Mouse (Mus musculus) hindbrain, embryonic 13.5 days (tissue): Measurements from ENCODE around the gene Slmap. TPM values are rescaled to one million over a fixed set of nuclear protein-coding genes. Genes with fewer than 3 reads are reported as not detected.

ENCODE experiments used
- ATAC-seq: fragments of 200-750 bp; cut with Nextera tagmentation; 2 replicates; pipeline ENCODE4 v1.8.0; 2017; ENCODE audit warnings: moderate TSS enrichment; ENCODE audit not compliant: low FRiP score
- H3K27ac ChIP-seq: fragments of 300-500 bp; sonication (generic); 2 replicates; pipeline ENCODE4 v1.5.1; 2015; ENCODE audit warnings: inconsistent platforms, mild to moderate bottlenecking, moderate library complexity
- H3K27me3 ChIP-seq: fragments of 300-500 bp; sonication (generic); 2 replicates; pipeline ENCODE4 v1.6.1; 2015; ENCODE audit warnings: mild to moderate bottlenecking, inconsistent platforms
- H3K36me3 ChIP-seq: fragments of 300-500 bp; sonication (generic); 2 replicates; pipeline ENCODE4 v1.6.1; 2015; ENCODE audit warnings: mild to moderate bottlenecking, inconsistent platforms
- H3K4me1 ChIP-seq: fragments of 300-500 bp; sonication (generic); replicated peaks from 2 replicates; pipeline ENCODE4 v1.6.1; 2015; ENCODE audit warnings: inconsistent platforms
- H3K4me2 ChIP-seq: fragments of 300-500 bp; sonication (generic); 2 replicates; pipeline ENCODE4 v1.6.1; 2015; ENCODE audit warnings: inconsistent platforms, mild to moderate bottlenecking, moderate library complexity
- H3K4me3 ChIP-seq: fragments of 300-500 bp; sonication (generic); 2 replicates; pipeline ENCODE4 v1.5.1; 2015; ENCODE audit warnings: mild to moderate bottlenecking, inconsistent platforms
- H3K9ac ChIP-seq: fragments of 300-500 bp; sonication (generic); 2 replicates; pipeline ENCODE4 v1.6.1; 2015; ENCODE audit warnings: mild to moderate bottlenecking, inconsistent platforms
- H3K9me3 ChIP-seq: fragments of 300-500 bp; sonication (generic); 2 replicates; pipeline ENCODE4 v1.6.1; 2016; ENCODE audit warnings: inconsistent platforms
- WGBS: fragments of 180-500 bp; shearing (Covaris S2); methylation state at CpG from one replicate; pipeline ENCODE4 v1.1.7; 2015; 5-methylcytosine and 5-hydroxymethylcytosine counted together
- polyA plus RNA-seq: library from polyadenylated mRNA; unstranded; fragments of >200 nt; fragmentation: Nextera tagmentation; extraction: Ambion mirVana; gene quantifications from 2 replicates; pipeline ENCODE4 v1.2.1, GENCODE M21; 2015

Gene Slmap
- polyA plus RNA-seq, 1 experiment from 2014 or later, result 13.3 TPM

DNA sequence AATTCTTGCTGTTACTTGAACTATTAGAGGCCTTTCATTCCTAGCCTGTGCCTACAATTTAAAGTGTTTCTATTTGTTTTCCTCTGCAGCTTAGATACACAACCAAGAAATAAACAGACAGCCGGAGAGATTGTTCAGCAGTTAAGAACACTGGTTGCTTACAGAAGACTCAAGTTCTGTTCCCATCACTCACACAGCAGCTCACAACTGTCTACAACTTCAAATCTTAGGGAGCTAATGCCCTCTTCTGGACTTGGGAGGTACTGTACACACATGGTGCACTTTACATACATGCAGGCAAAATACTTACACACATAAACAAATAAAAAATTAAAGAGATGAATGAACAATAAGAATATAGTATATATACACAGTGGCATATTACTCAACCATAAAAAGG, 39.7 kb downstream of the Slmap start:
- H3K4me2 ChIP-seq, result no peak overlapping the region
- no peaks in the 10 kb centered on the region for H3K27me3 ChIP-seq
- H3K9me3 ChIP-seq, result no peaks in the 10 kb centered on the region
- H3K4me1 ChIP-seq, result no peaks in the 10 kb centered on the region
- no peaks in the 10 kb centered on the region for H3K36me3 ChIP-seq
- no peak overlapping the region for H3K27ac ChIP-seq
- H3K4me3 ChIP-seq, result no peak overlapping the region
- ATAC-seq, result no peak
- no peak overlapping the region for H3K9ac ChIP-seq
- 97% methylated on average over 1 of the region's 1 CpGs for WGBS

DNA sequence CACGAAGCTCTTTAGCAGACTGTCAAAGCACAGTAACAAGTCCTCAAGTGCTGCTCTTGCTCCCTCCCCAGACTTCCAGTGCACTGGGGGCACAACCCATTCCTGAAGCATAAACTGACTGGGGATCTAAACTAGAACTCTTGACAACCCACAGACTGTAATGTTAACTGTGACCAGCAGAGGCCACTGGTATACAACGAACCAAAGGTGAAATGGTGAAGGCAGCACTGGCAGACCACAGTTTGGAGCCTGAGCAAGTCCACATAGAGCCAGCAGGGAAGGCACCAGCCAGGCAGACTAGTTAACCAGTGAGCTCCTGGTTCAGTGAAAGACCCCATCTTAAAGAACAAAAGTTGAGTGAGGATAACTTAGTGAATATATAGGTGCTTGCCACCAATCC, 43.6 kb downstream of the Slmap start:
- no peaks in the 10 kb centered on the region for H3K27me3 ChIP-seq
- H3K4me2 ChIP-seq, result no peak overlapping the region
- no peaks in the 10 kb centered on the region for H3K36me3 ChIP-seq
- no peak; the same call in 1 of the 2 replicates for ATAC-seq
- H3K9ac ChIP-seq, result no peak overlapping the region
- WGBS, result 41% methylated on average over 2 of the region's 2 CpGs
- no peak overlapping the region for H3K4me3 ChIP-seq
- no peak overlapping the region for H3K27ac ChIP-seq
- no peaks in the 10 kb centered on the region for H3K9me3 ChIP-seq
- H3K4me1 ChIP-seq, result peaks cover 9% of the 10 kb centered on the region

DNA sequence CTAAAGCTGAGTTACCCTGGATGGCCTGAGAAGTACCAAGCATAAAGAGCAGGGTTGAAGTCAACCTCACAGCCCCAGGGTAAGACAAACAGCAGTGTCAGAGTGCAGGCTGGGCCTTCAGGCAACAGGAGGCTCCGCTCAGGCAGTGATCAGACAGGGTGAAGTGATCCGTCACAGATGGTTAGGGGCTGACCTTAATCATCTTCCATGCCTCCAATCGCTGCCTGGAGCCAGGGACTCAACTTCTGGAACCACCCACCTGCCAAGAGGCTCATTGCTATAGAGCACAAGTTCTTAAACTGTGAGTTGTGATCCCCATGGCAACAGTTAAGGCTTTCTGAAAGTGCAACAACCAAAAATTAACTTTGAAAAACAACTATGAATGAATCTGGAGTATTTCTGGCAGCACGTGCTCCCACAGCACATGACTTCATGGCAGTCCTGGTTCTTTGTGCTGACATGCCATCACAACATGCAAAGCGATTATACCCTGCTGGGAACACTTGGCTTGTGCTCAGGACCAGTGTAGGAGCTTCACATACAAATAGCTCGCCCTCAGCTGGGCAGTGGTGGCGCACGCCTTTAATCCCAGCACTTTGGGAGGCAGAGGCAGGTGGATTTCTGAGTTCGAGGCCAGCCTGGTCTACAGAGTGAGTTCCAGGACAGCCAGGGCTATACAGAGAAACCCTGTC, 46.3 kb downstream of the Slmap start:
- peaks cover 9% of the 10 kb centered on the region for H3K4me1 ChIP-seq
- H3K4me2 ChIP-seq, result no peak overlapping the region
- H3K27ac ChIP-seq, result no peak overlapping the region
- no peaks in the 10 kb centered on the region for H3K9me3 ChIP-seq
- ATAC-seq, result 0 out of 2 replicates have a peak, but pooled peaks have one; percentile 46
- no peak overlapping the region for H3K4me3 ChIP-seq
- no peaks in the 10 kb centered on the region for H3K36me3 ChIP-seq
- no peaks in the 10 kb centered on the region for H3K27me3 ChIP-seq
- H3K9ac ChIP-seq, result no peak overlapping the region
- 50% methylated on average over 9 of the region's 9 CpGs for WGBS

DNA sequence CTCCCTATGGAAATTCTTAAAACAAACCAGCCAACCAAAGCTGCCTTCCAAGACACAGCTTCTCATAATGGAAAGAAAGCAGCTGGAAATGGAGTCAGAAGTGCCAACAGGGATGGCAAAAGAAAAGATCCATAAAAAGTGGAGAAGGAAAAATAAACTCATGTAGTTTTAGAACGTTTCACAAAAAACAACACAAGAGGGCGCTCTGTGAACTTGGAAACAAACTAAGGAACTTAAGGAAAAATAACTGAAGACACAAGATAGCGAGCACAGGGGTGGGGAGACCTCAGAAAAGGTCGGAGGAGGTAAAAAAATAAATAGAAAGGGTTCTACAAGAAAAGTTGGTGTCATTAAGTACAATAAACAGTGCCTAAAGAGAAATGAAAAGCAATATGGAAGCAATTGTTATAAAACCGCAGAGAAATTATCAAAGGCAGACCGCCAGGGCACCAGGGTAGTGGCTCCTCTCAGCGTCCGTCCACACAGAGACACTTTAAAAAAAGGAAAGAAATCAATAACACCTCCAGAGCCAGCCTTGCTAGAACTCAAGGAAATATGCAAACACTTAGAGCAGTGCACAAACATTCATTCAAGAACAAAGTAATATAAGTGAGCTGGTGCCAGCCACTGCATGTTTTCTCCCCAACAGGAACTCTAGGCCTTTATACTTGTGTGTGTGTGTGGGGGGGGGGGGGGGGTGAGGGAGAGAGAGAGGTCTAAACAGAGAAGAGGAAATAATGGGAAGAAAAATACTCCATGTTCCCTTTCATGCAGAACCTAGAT, 48.1 kb downstream of the Slmap start:
- H3K9me3 ChIP-seq, result no peaks in the 10 kb centered on the region
- H3K4me2 ChIP-seq, result no peak overlapping the region
- no peaks in the 10 kb centered on the region for H3K27me3 ChIP-seq
- no peak overlapping the region for H3K4me3 ChIP-seq
- H3K9ac ChIP-seq, result no peak overlapping the region
- no peaks in the 10 kb centered on the region for H3K36me3 ChIP-seq
- WGBS, result 51% methylated on average over 8 of the region's 8 CpGs
- H3K27ac ChIP-seq, result no peak overlapping the region
- H3K4me1 ChIP-seq, result peaks cover 9% of the 10 kb centered on the region
- ATAC-seq, result no peak

DNA sequence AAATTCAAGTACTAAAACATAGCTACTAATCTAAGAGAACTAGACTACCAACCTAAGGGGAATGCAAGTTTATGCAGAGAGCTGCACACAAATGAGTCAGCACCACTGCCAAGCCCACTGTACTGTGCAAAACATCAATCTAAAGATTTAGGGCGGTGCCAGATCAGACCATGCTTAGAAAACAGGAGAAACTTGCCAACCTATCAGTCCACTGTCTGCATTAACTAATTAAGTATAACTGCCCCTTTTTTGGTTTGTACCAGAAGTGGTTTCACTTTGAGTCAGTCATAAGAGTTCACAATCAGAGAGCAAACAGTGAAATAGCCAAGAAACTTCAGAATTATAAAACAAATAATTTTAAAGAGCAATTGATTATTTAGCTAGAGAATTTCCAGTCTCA, 53.3 kb downstream of the Slmap start:
- 100% methylated on average over 1 of the region's 1 CpGs for WGBS
- Histone ChIP-seq H3K4me3 (no peak overlapping the region), H3K27me3 (no peaks in the 10 kb centered on the region), H3K27ac (no peak overlapping the region), H3K4me1 (no peaks in the 10 kb centered on the region), H3K4me2 (no peak overlapping the region), H3K9ac (no peak overlapping the region), H3K36me3 (no peaks in the 10 kb centered on the region), H3K9me3 (no peaks in the 10 kb centered on the region)
- ATAC-seq, result no peak

DNA sequence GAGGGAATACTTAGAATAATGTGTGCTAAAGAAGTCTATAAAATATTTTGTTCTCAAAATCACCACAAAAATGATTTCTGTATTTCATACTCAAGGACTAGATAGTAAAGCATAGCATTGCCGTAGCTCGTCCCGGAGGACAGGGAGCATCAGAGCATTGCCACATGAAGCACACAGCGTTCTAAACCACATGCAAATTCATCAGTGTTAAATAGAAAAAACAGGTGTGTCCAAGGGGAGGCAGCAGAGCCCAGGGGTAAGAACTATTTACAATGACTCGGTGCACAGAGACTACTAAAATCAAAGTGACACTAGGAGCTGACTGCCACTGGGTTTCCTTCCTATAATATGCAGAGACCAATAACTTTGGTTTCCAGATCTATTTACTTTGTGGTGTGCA, 57.0 kb downstream of the Slmap start:
- WGBS, result 96% methylated on average over 5 of the region's 5 CpGs
- Histone ChIP-seq H3K9ac (no peak overlapping the region), H3K27me3 (no peaks in the 10 kb centered on the region), H3K9me3 (no peaks in the 10 kb centered on the region), H3K27ac (no peak overlapping the region), H3K4me2 (no peak overlapping the region), H3K4me1 (no peaks in the 10 kb centered on the region), H3K36me3 (no peaks in the 10 kb centered on the region), H3K4me3 (no peak overlapping the region)
- ATAC-seq, result no peak

DNA sequence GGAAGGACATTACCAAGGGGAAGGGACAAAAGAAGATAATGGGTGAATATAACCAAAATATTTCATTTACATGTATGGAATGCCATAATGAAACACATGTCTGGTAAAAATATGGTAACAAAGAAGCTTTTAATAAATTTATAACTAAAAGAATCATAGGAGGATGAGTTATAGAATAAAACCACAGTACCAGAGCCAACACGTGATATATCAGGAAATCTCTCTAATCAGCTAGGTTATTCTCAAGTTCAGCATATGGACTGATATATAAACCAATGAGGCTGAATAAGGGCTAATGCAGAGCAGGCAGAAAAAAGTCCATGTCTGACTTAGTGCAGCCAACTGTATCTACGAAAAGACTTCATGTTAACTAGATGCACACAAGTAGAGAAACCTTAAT, 58.3 kb downstream of the Slmap start:
- Histone ChIP-seq H3K36me3 (no peaks in the 10 kb centered on the region), H3K27ac (no peak overlapping the region), H3K9me3 (no peaks in the 10 kb centered on the region), H3K4me3 (no peak overlapping the region), H3K4me2 (no peak overlapping the region), H3K27me3 (no peaks in the 10 kb centered on the region), H3K4me1 (no peaks in the 10 kb centered on the region), H3K9ac (no peak overlapping the region)
- WGBS, result 97% methylated on average over 2 of the region's 2 CpGs
- no peak for ATAC-seq

DNA sequence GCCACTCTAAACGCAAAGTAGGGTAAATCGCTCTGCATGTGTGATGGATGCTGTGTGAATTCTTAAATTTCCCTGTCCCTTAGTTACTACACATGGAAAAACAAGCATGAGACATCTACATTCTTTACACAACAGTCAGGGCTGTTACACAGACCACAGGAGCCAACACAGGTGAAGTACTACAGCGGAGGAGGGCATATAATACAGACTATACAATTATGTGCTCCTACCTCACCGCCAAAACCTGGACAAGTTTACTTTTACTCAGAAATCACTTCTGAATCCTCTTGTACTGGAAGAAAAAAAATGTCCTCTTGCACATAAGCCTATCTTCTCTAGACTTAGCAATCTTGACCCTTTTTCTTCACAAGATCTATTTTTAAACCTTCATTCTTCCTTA, 66.8 kb downstream of the Slmap start:
- ATAC-seq, result no peak
- no peak overlapping the region for H3K9ac ChIP-seq
- H3K27me3 ChIP-seq, result no peaks in the 10 kb centered on the region
- no peak overlapping the region for H3K27ac ChIP-seq
- peaks cover 4% of the 10 kb centered on the region for H3K36me3 ChIP-seq
- H3K9me3 ChIP-seq, result no peaks in the 10 kb centered on the region
- no peak overlapping the region for H3K4me3 ChIP-seq
- no peak overlapping the region for H3K4me2 ChIP-seq
- H3K4me1 ChIP-seq, result no peaks in the 10 kb centered on the region
- WGBS, result 94% methylated on average over 4 of the region's 4 CpGs

DNA sequence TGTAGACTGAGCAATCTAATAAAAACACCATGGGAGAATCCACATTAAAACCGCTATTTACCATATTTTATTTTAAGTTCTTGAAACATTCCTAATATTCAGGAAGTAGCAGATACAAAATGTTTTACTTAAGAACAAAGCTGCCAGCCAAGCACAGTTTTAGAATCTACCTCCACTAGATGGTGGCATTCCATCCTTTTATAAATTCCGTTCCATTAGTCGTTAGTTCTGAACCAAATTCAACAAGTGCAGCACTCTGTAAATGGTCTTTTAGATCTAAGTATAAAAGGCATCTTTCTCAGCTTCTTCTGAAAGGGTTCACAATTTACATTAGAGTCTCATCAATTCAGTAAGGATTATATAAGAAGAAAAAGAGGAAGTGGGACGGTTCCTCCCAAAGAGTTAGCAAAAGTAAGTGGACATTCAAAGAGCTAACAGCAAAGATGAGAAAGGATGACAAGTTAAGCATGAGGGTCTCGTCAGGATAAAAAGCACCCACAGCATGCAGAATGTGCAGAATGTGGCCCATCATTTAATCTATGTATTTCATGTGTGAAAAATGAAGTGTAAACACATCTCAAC, 68.1 kb downstream of the Slmap start:
- no peaks in the 10 kb centered on the region for H3K27me3 ChIP-seq
- H3K9ac ChIP-seq, result no peak overlapping the region
- H3K36me3 ChIP-seq, result peaks cover 13% of the 10 kb centered on the region
- H3K4me2 ChIP-seq, result no peak overlapping the region
- no peaks in the 10 kb centered on the region for H3K9me3 ChIP-seq
- no peak overlapping the region for H3K27ac ChIP-seq
- WGBS, result 77% methylated on average over 5 of the region's 5 CpGs
- no peak for ATAC-seq
- H3K4me1 ChIP-seq, result no peaks in the 10 kb centered on the region
- H3K4me3 ChIP-seq, result no peak overlapping the region

DNA sequence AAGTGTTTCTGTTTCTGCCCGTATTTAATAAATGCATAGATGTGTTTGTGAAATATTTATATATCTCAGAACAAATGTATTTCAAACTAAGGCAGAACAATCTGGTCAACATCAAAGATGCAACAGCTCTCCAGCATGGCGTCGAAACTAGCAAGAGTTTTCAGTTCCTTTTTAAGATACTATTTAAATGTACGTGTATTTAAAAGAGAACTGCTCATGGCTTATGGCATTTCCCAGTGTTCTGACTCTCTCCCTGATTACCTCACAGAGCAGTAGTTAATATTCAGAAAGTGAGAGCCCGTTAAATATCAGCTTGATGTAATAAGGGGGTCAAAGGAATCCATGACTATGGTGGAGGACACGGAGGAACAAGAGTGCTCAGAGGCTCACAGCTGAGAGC, 68.8 kb downstream of the Slmap start:
- 85% methylated on average over 6 of the region's 6 CpGs for WGBS
- no peak overlapping the region for H3K27ac ChIP-seq
- H3K36me3 ChIP-seq, result peaks cover 20% of the 10 kb centered on the region
- H3K4me2 ChIP-seq, result no peak overlapping the region
- no peaks in the 10 kb centered on the region for H3K9me3 ChIP-seq
- H3K27me3 ChIP-seq, result no peaks in the 10 kb centered on the region
- no peaks in the 10 kb centered on the region for H3K4me1 ChIP-seq
- no peak overlapping the region for H3K9ac ChIP-seq
- no peak for ATAC-seq
- H3K4me3 ChIP-seq, result no peak overlapping the region

DNA sequence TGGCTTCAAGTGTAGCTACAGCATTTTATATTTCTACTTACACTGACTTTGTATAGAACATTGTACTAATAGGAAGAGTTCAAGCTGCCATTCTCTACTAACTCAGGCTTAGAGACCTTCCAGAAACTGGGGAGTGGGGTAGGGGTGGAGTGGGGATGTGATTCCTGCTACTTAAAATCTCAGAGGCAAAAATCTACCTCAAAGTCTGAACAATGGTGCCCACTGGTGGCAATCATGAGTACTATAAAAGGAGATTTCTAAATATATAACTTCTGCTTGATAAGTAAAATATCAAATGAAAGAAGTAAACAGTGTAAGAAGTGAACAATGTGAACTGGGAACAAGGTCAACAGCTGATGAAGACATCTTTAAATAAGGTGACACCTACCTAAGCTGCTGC, 75.2 kb downstream of the Slmap start:
- ATAC-seq, result no peak

DNA sequence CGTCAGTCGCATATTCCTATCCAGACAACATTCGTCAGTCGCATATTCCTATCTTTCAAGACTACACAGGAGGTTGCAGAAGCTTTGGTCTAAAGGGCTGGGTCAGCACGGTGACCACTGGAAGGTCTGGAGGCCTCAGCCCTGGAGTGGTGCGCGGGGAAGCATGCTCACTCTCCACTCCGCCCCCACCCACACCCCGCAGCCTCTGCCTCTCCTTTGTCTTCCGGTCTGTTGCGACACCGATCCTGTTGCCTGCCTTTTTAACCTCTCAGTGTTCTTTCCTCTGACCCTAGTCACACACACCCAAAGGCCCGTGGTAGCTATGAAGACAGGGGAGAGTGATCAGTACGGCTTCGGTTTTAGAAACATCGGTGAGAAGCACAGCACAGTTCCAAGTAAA, 79.9 kb downstream of the Slmap start:
- peaks cover 7% of the 10 kb centered on the region for H3K4me1 ChIP-seq
- H3K9ac ChIP-seq, result no peak overlapping the region
- ATAC-seq, result no peak
- no peaks in the 10 kb centered on the region for H3K27me3 ChIP-seq
- H3K27ac ChIP-seq, result no peak overlapping the region
- H3K4me3 ChIP-seq, result no peak overlapping the region
- 54% methylated on average over 16 of the region's 16 CpGs for WGBS
- H3K4me2 ChIP-seq, result no peak overlapping the region
- H3K36me3 ChIP-seq, result peaks cover 4% of the 10 kb centered on the region
- H3K9me3 ChIP-seq, result no peaks in the 10 kb centered on the region

More for the DNA sequence above, 75.2 kb downstream of the Slmap start:
- Histone ChIP-seq H3K27me3 (no peaks in the 10 kb centered on the region), H3K4me2 (no peak overlapping the region), H3K9me3 (no peaks in the 10 kb centered on the region), H3K36me3 (peaks cover 33% of the 10 kb centered on the region), H3K4me1 (no peaks in the 10 kb centered on the region), H3K27ac (no peak overlapping the region), H3K9ac (no peak overlapping the region), H3K4me3 (no peak overlapping the region)
